Mouse (Mus musculus) C2C12 (cell line): ENCODE data around the gene Spata13. TPM values are rescaled to one million over a fixed set of nuclear protein-coding genes. Genes with fewer than 3 reads are reported as not detected.

Experiments
- H3K27me3 ChIP-seq: one replicate; pipeline ENCODE4 v1.6.1; 2011; ENCODE audit not compliant: control insufficient read depth, insufficient read depth, insufficient read length
- H3K36me3 ChIP-seq: one replicate; pipeline ENCODE4 v1.6.1; 2011; ENCODE audit not compliant: control insufficient read depth, insufficient read depth
- H3K4me3 ChIP-seq: one replicate; pipeline ENCODE4 v1.5.1; 2011; ENCODE audit warnings: mild to moderate bottlenecking, control low read depth; ENCODE audit not compliant: poor library complexity, insufficient read depth, severe bottlenecking
- H3K79me2 ChIP-seq: one replicate; pipeline ENCODE4 v1.6.1; 2011; ENCODE audit not compliant: control insufficient read depth, insufficient read depth
- H3K79me3 ChIP-seq: one replicate; pipeline ENCODE4 v1.6.1; 2011; ENCODE audit warnings: low read depth, control low read depth
- H3ac ChIP-seq: one replicate; pipeline ENCODE3; 2011; ENCODE audit warnings: low read depth; ENCODE audit not compliant: control insufficient read depth, insufficient read length
- CEBPB ChIP-seq: IDR thresholded peaks from one replicate; pipeline ENCODE4 v1.6.1; 2011; ENCODE audit warnings: low read depth, mild to moderate bottlenecking, control low read depth, moderate library complexity
- CTCF ChIP-seq: IDR thresholded peaks from one replicate; pipeline ENCODE4 v1.5.1; 2011; ENCODE audit not compliant: control insufficient read depth, insufficient read depth, insufficient read length
- FOSL1 ChIP-seq: IDR thresholded peaks from one replicate; pipeline ENCODE4 v1.8.0; 2011; ENCODE audit warnings: mild to moderate bottlenecking, low read length; ENCODE audit not compliant: poor library complexity, insufficient read depth, severe bottlenecking
- MAX ChIP-seq: IDR thresholded peaks from one replicate; pipeline ENCODE4 v1.6.1; 2011; ENCODE audit warnings: mild to moderate bottlenecking, control low read depth
- MYOD1 ChIP-seq: IDR thresholded peaks from one replicate; pipeline ENCODE4 v1.6.1; 2011; ENCODE audit warnings: low read depth; ENCODE audit not compliant: control insufficient read depth, insufficient read length
- MYOG ChIP-seq: IDR thresholded peaks from one replicate; pipeline ENCODE4 v1.6.1; 2011; ENCODE audit not compliant: control insufficient read depth, insufficient read length; ENCODE audit errors: extremely low read depth
- USF1 ChIP-seq: IDR thresholded peaks from one replicate; pipeline ENCODE4 v1.6.1; 2011; ENCODE audit warnings: low read depth, mild to moderate bottlenecking, control low read depth, moderate library complexity
- polyA plus RNA-seq: library from polyadenylated mRNA; unstranded; fragments of >200 nt; fragmentation: generic; extraction: Trizol; gene quantifications from one replicate; pipeline ENCODE4 v1.2.1, GENCODE M21; 2012; ENCODE audit warnings: missing spikeins

Spata13 gene
- polyA plus RNA-seq, 1 experiment = 0.40 TPM

GRCm38 (mm10) chr14:60779198-60779597 lies 145.4 kb downstream of the Spata13 start:
- Histone ChIP-seq H3K4me3 (no peak overlapping the region), H3K36me3 (no peaks in the 10 kb centered on the region), H3K79me3 (no peaks in the 10 kb centered on the region), H3K27me3 (peaks cover 3% of the 10 kb centered on the region), H3K79me2 (no peaks in the 10 kb centered on the region), H3ac (no peak overlapping the region)
- TF ChIP-seq MAX (no peak), CEBPB (no peak)

- no peaks in the 10 kb centered on the region for H3K36me3 ChIP-seq
- no peak overlapping the region for H3K4me3 ChIP-seq
- peaks cover 3% of the 10 kb centered on the region for H3K27me3 ChIP-seq
Observed at GRCm38 (mm10) chr14:60782121-60782656, 148.4 kb downstream of the Spata13 start.

GRCm38 (mm10) chr14:60783196-60783595 lies 149.4 kb downstream of the Spata13 start:
- Histone ChIP-seq H3ac (no peak overlapping the region), H3K79me2 (no peaks in the 10 kb centered on the region), H3K79me3 (no peaks in the 10 kb centered on the region), H3K4me3 (no peak overlapping the region), H3K27me3 (peaks cover 3% of the 10 kb centered on the region), H3K36me3 (peaks cover 3% of the 10 kb centered on the region)
- TF ChIP-seq MAX (no peak), CTCF (no peak), USF1 (no peak)

More at GRCm38 (mm10) chr14:60782121-60782656, 148.4 kb downstream of the Spata13 start:
- no peak overlapping the region for H3ac ChIP-seq
- no peak for TF ChIP-seq MAX
- no peak for TF ChIP-seq MYOG
- no peak for TF ChIP-seq USF1
- TF ChIP-seq FOSL1 = no peak
- no peaks in the 10 kb centered on the region for H3K79me3 ChIP-seq
- H3K79me2 ChIP-seq = no peaks in the 10 kb centered on the region

- Histone ChIP-seq H3K79me2 (no peaks in the 10 kb centered on the region), H3K27me3 (peaks cover 3% of the 10 kb centered on the region), H3K4me3 (peak within 1 kb of the TSS; percentile 59), H3K79me3 (no peaks in the 10 kb centered on the region), H3ac (peak within 1 kb of the TSS; percentile 80), H3K36me3 (peaks cover 3% of the 10 kb centered on the region)
- TF ChIP-seq MYOG (no peak), CTCF (peak; percentile 88), MAX (peak; percentile 48)
Observed at GRCm38 (mm10) chr14:60784427-60785315, 150.9 kb downstream of the Spata13 start, which contains the start of gene Mipep. TSS of gene Mipep (plus strand) at chr14:60784573.

- H3K27me3 ChIP-seq = no peaks in the 10 kb centered on the region
- TF ChIP-seq USF1 (no peak), CEBPB (no peak), MAX (no peak), MYOD1 (no peak), CTCF (peak; percentile 45), FOSL1 (no peak)
Observed at GRCm38 (mm10) chr14:60790103-60790502, 156.3 kb downstream of the Spata13 start.

GRCm38 (mm10) chr14:60796600-60797322 lies 163.0 kb downstream of the Spata13 start:
- Histone ChIP-seq H3K79me2 (no peaks in the 10 kb centered on the region), H3K36me3 (peaks cover 4% of the 10 kb centered on the region)

More at GRCm38 (mm10) chr14:60790103-60790502, 156.3 kb downstream of the Spata13 start:
- Histone ChIP-seq H3K4me3 (no peak overlapping the region), H3ac (no peak overlapping the region), H3K36me3 (peaks cover 15% of the 10 kb centered on the region), H3K79me3 (no peaks in the 10 kb centered on the region), H3K79me2 (no peaks in the 10 kb centered on the region)

More at GRCm38 (mm10) chr14:60796600-60797322, 163.0 kb downstream of the Spata13 start:
- no peak for TF ChIP-seq FOSL1
- no peak for TF ChIP-seq USF1
- no peak for TF ChIP-seq MAX
- no peak for TF ChIP-seq CTCF
- TF ChIP-seq CEBPB = no peak
- no peak for TF ChIP-seq MYOG
- TF ChIP-seq MYOD1 = no peak
- no peaks in the 10 kb centered on the region for H3K79me3 ChIP-seq
- H3ac ChIP-seq = no peak overlapping the region
- H3K27me3 ChIP-seq = no peaks in the 10 kb centered on the region
- no peak overlapping the region for H3K4me3 ChIP-seq
